Comparison of ENCODE assay signal across 7 mouse cellular contexts in genomic region chr13:95534131-95534561, GRCm38 (mm10). TPM values are rescaled to one million over a fixed set of nuclear protein-coding genes. Genes with fewer than 3 reads are reported as not detected.
DNase-seq lines count a peak whose midpoint lies in the region; ATAC-seq lines count a peak whose summit lies in the region.

No protein-coding gene starts in this region.

- H3K36me3 ChIP-seq in embryonic facial prominence, embryonic 15.5 days, result no peaks in the 10 kb centered on the region
- no peaks in the 10 kb centered on the region for H3K36me3 ChIP-seq in midbrain, embryonic 13.5 days

- intact Hi-C loops in left cerebral cortex, postnatal 14 days (cut with DNase I), result no loop called here
- intact Hi-C loops in left cerebral cortex, postnatal 25 days (cut with DNase I), result no loop called here

- peak; percentile 30 for DNase-seq in brain, embryonic 18.5 days (ENCODE audit: low read depth, low spot score)
- DNase-seq in kidney, adult 18-20 months, result peak; percentile 29
- DNase-seq in left cerebral cortex, postnatal 14 days (ENCODE audit: low spot score in 2 of 2), result no peak
- no peak for DNase-seq in natural killer cell, adult 2 months (ENCODE audit: low spot score in 2 of 2)
- no peak for DNase-seq in left cerebral cortex, postnatal 25 days (ENCODE audit: low spot score in 2 of 2)

- peak overlapping the region; percentile 6; the same call in 1 of the 2 replicates for H3K4me3 ChIP-seq in embryonic facial prominence, embryonic 15.5 days (replicated peaks)
- H3K4me3 ChIP-seq in midbrain, embryonic 13.5 days (replicated peaks), result no peak overlapping the region

- peak overlapping the region; percentile 56; the same call in 1 of the 2 replicates for H3K27ac ChIP-seq in embryonic facial prominence, embryonic 15.5 days (replicated peaks)
- peak overlapping the region; percentile 56; the same call in 1 of the 2 replicates for H3K27ac ChIP-seq in midbrain, embryonic 13.5 days

- WGBS in embryonic facial prominence, embryonic 15.5 days, result 4% methylated on average over 5 of the region's 5 CpGs
- under 1% methylated on average over 5 of the region's 5 CpGs for WGBS in midbrain, embryonic 13.5 days

- no peak for ATAC-seq in embryonic facial prominence, embryonic 15.5 days (ENCODE audit: insufficient number of reproducible peaks, low FRiP score, low TSS enrichment, low read depth)
- ATAC-seq in midbrain, embryonic 13.5 days, result peak; percentile 35

- no peaks in the 10 kb centered on the region for H3K9me3 ChIP-seq in embryonic facial prominence, embryonic 15.5 days (replicated peaks)
- H3K9me3 ChIP-seq in midbrain, embryonic 13.5 days, result no peaks in the 10 kb centered on the region

- peak overlapping the region; percentile 37 for H3K4me2 ChIP-seq in embryonic facial prominence, embryonic 15.5 days (replicated peaks)
- H3K4me2 ChIP-seq in midbrain, embryonic 13.5 days (replicated peaks), result peak overlapping the region; percentile 41

- H3K9ac ChIP-seq in embryonic facial prominence, embryonic 15.5 days, result no peak overlapping the region; the same call in 1 of the 2 replicates
- H3K9ac ChIP-seq in midbrain, embryonic 13.5 days (replicated peaks), result no peak overlapping the region

- peaks cover 22% of the 10 kb centered on the region for H3K4me1 ChIP-seq in embryonic facial prominence, embryonic 15.5 days
- peaks cover 32% of the 10 kb centered on the region for H3K4me1 ChIP-seq in midbrain, embryonic 13.5 days (replicated peaks)

- H3K27me3 ChIP-seq in embryonic facial prominence, embryonic 15.5 days, result no peaks in the 10 kb centered on the region
- no peaks in the 10 kb centered on the region for H3K27me3 ChIP-seq in midbrain, embryonic 13.5 days

RNA-seq across cellular contexts. Expression of gene F2rl1, which starts 9.1 kb away (rescaled TPM):
- polyA plus RNA-seq in embryonic facial prominence, embryonic 15.5 days (2015; fragmentation: Nextera tagmentation; extraction: Ambion mirVana), result 4.5 and 5.1 TPM in 2 replicates
- 0.17 and 0.20 TPM in 2 replicates for polyA plus RNA-seq in midbrain, embryonic 13.5 days (2015; fragmentation: Nextera tagmentation; extraction: Ambion mirVana)
- total RNA-seq in left cerebral cortex, postnatal 14 days (2021), result under 1 TPM; 0.27 to 0.46 TPM
- total RNA-seq in left cerebral cortex, postnatal 25 days (2021), result under 1 TPM; 0.21 to 0.30 TPM

RNA-seq across cellular contexts. Expression of gene S100z, which starts 55.6 kb away (rescaled TPM):
- polyA plus RNA-seq in embryonic facial prominence, embryonic 15.5 days (2015; fragmentation: Nextera tagmentation; extraction: Ambion mirVana), result 5.2 and 6.3 TPM in 2 replicates
- not detected in 2 replicates for polyA plus RNA-seq in midbrain, embryonic 13.5 days (2015; fragmentation: Nextera tagmentation; extraction: Ambion mirVana)
- total RNA-seq in left cerebral cortex, postnatal 14 days (2021), result not detected
- total RNA-seq in left cerebral cortex, postnatal 25 days (2021), result not detected

Comparison
In these comparisons a context has a peak if more than half of its experiments do, and no peak if none do; other contexts are left out.
1. DNase-seq: peak in brain, embryonic 18.5 days (single experiment) and kidney, adult 18-20 months (single experiment); none in left cerebral cortex, postnatal 14 days (0 of 2), natural killer cell, adult 2 months (0 of 2) and left cerebral cortex, postnatal 25 days (0 of 2).